Mouse (Mus musculus) midbrain, embryonic 13.5 days (tissue): Measurements from ENCODE around the gene Zfp385a. TPM values are rescaled to one million over a fixed set of nuclear protein-coding genes. Genes with fewer than 3 reads are reported as not detected.

ENCODE experiments used
- ATAC-seq: fragments of 200-750 bp; cut with Nextera tagmentation; 2 replicates; pipeline ENCODE4 v1.8.0; 2017; ENCODE audit warnings: mild to moderate bottlenecking, moderate TSS enrichment, moderate library complexity
- H3K27ac ChIP-seq: fragments of 300-500 bp; sonication (generic); 2 replicates; pipeline ENCODE4 v1.5.1; 2015; ENCODE audit warnings: inconsistent platforms, mild to moderate bottlenecking, moderate library complexity
- H3K27me3 ChIP-seq: fragments of 300-500 bp; sonication (generic); 2 replicates; pipeline ENCODE4 v1.6.1; 2015; ENCODE audit warnings: mild to moderate bottlenecking, inconsistent platforms
- H3K36me3 ChIP-seq: fragments of 300-500 bp; sonication (generic); 2 replicates; pipeline ENCODE4 v1.6.1; 2015; ENCODE audit warnings: mild to moderate bottlenecking, inconsistent platforms
- H3K4me1 ChIP-seq: fragments of 300-500 bp; sonication (generic); replicated peaks from 2 replicates; pipeline ENCODE4 v1.6.1; 2015; ENCODE audit warnings: inconsistent platforms
- H3K4me2 ChIP-seq: fragments of 300-500 bp; sonication (generic); replicated peaks from 2 replicates; pipeline ENCODE4 v1.6.1; 2015; ENCODE audit warnings: moderate library complexity, mild to moderate bottlenecking, inconsistent platforms
- H3K4me3 ChIP-seq: fragments of 300-500 bp; sonication (generic); replicated peaks from 2 replicates; pipeline ENCODE4 v1.5.1; 2015; ENCODE audit warnings: mild to moderate bottlenecking, inconsistent platforms
- H3K9ac ChIP-seq: fragments of 300-500 bp; sonication (generic); replicated peaks from 2 replicates; pipeline ENCODE4 v1.6.1; 2015; ENCODE audit warnings: mild to moderate bottlenecking, inconsistent platforms
- H3K9me3 ChIP-seq: fragments of 300-500 bp; sonication (generic); 2 replicates; pipeline ENCODE4 v1.6.1; 2016; ENCODE audit warnings: mild to moderate bottlenecking, inconsistent platforms
- WGBS: fragments of 180-500 bp; shearing (Covaris S2); methylation state at CpG from one replicate; pipeline ENCODE4 v1.1.7; 2015; 5-methylcytosine and 5-hydroxymethylcytosine counted together
- polyA plus RNA-seq: library from polyadenylated mRNA; unstranded; fragments of >200 nt; fragmentation: Nextera tagmentation; extraction: Ambion mirVana; gene quantifications from 2 replicates; pipeline ENCODE4 v1.2.1, GENCODE M21; 2015

Gene Zfp385a
- 15.1 and 17.9 TPM in 2 replicates for polyA plus RNA-seq

DNA sequence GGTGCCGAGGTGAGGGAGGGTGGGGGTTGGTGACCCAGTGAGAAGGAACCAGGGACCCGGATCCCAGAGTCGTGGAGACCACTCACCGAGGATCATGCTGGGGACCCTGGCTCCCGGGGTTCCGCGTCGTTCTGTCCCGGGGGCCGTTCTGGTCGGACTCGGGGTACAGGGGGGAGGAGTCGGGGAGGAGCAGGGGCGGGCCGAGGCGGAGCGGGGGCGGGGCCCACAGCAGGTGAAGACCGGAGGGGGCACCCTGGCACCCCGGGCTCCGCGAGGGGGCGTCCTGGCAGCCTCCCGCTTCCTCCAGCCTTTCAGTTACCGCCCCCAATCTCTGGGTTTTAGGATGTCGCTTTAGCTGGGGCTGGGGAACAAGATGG, at the start of gene Zfp385a:
Gene Zfp385a (minus strand): TSS at position 133 of the 377 bp plus-strand sequence.
- peak within 1 kb of the TSS; percentile 61 for H3K4me3 ChIP-seq
- H3K27ac ChIP-seq: no peak within 1 kb of the TSS
- peaks cover 52% of the 10 kb centered on the region for H3K4me1 ChIP-seq
- H3K36me3 ChIP-seq: peaks cover 4% of the 10 kb centered on the region; the same call in 1 of the 2 replicates
- ATAC-seq: peak; percentile 34
- under 1% methylated on average over 26 of the region's 26 CpGs for WGBS
- H3K9me3 ChIP-seq: no peaks in the 10 kb centered on the region
- peak within 1 kb of the TSS; percentile 78 for H3K4me2 ChIP-seq
- H3K27me3 ChIP-seq: peaks cover 34% of the 10 kb centered on the region
- H3K9ac ChIP-seq: peak within 1 kb of the TSS; percentile 70

DNA sequence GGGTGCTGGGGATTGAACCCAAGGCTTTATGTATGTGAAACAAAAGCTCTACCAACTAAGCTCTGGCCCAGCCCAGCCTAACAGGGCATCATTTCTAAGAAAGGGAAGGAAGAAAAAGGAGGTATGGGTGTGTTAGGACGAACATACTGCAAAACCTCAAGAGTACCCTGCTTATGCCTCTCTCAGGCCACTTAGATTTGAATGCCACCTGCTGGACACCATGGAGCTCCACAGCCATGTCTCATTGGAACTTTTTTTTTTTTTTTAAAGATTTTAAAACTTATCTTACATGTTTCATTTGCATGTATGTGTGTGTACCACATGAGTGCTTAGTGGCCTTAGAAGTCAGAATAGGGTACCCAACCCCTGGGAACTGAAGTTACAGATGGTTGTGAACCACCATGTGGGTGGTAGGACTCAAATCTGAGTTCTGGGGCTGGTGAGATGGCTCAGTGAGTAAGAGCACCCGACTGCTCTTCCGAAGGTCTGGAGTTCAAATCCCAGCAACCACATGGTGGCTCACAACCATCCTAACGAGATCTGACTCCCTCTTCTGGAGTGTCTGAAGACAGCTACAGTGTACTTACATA, 48.8 kb upstream of the Zfp385a start:
- ATAC-seq: no peak
- Histone ChIP-seq H3K4me2 (no peak overlapping the region), H3K9ac (no peak overlapping the region), H3K36me3 (no peaks in the 10 kb centered on the region), H3K4me1 (no peaks in the 10 kb centered on the region), H3K9me3 (no peaks in the 10 kb centered on the region), H3K27ac (no peak overlapping the region), H3K27me3 (no peaks in the 10 kb centered on the region), H3K4me3 (no peak overlapping the region)
- 57% methylated on average over 4 of the region's 4 CpGs for WGBS

DNA sequence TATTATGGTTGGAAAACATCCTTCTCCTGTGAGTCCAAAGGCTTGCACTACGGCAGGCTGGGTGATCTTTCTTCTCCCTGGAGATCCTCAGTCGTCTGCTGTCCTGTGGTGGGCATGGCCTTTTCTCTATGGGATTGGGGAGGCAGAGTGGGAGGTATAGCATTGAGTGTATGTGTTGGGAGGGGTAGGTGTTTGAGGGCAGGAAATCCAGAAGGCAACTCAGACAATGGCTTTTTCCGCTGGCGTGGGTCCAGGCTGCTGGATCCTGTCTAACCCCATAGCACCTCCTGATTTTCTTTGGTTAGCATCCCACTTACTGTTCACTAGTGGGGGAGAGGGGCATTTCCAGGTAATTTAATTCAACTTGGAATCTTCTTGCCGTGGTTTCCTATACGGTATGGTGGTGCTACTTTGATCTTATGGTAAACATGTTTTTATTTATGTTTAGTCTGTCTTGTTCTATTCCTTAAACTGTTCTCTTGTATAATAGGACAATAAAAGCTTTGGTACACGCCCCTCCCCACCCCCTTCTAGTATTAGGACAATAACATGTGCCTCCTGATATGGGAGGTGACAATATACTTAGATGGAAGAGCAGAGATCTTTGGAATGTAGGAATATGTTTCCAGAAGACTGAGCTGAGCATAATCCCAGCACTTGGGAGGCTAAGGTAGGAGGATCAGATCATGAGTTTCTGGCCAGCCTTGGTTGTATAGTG, 44.0 kb upstream of the Zfp385a start:
- H3K9me3 ChIP-seq: no peaks in the 10 kb centered on the region
- H3K4me2 ChIP-seq: no peak overlapping the region
- no peak overlapping the region for H3K27ac ChIP-seq
- 79% methylated on average over 7 of the region's 7 CpGs for WGBS
- no peak for ATAC-seq
- H3K4me1 ChIP-seq: no peaks in the 10 kb centered on the region
- no peaks in the 10 kb centered on the region for H3K27me3 ChIP-seq
- H3K9ac ChIP-seq: no peak overlapping the region
- no peak overlapping the region for H3K4me3 ChIP-seq
- no peaks in the 10 kb centered on the region for H3K36me3 ChIP-seq

DNA sequence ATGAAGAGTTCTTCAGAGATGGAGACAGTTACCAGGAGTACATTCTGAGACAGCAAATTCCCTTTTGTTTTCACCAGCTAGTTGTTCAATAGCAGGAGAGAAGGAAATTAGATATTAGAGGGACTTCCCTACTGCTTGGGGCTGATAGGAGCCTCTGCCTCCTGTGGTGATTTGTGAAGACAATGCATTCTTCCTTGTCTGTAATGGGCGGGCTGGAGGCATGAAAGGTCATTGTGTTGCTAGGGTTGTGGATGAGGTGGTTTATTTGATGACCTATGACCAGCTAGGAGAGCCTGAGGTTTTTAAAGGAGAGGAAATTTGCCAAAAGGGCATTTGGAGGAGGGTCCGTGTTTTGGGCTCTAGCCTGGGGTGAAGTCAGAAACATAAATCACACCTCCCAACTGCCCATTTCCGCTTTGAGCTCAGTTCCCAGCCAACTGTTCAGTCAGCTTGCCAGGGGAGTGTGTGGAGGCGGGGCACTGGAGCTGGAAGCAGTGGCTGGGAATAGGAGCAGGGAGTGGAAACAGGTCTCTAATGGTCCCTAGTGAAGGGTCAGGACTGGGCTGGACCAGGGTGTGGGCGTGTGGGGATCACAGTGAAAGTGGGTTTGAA, 43.0 kb upstream of the Zfp385a start:
- WGBS: 41% methylated on average over 5 of the region's 5 CpGs

DNA sequence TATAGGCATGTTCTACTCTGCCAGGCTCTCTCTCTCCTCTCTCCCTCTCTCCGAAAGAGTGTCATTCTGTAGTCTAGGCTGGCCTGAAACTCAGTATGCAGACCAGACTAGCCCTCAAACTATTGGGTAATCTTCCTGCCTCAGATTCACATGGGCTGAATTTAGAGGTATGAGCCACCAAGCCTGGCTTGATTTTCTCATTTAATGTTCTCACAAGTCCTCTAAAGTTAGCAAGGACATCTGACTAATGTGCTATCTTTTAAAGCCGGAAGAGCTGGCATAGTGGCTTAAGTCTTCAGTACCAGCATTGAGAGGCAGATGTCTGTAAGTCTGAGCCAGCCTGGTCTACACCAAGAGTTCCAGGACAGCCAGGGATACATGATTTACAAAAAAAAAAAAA, 42.2 kb upstream of the Zfp385a start:
- Histone ChIP-seq H3K4me1 (0 out of 2 replicates have a peak, but pooled peaks cover 4% of the 10 kb centered on the region), H3K4me2 (no peak overlapping the region), H3K36me3 (no peaks in the 10 kb centered on the region), H3K27ac (no peak overlapping the region), H3K9me3 (no peaks in the 10 kb centered on the region), H3K27me3 (no peaks in the 10 kb centered on the region), H3K9ac (no peak overlapping the region), H3K4me3 (no peak overlapping the region)
- 93% methylated on average over 2 of the region's 2 CpGs for WGBS
- no peak for ATAC-seq

More for the DNA sequence above, 43.0 kb upstream of the Zfp385a start:
- no peak overlapping the region for H3K4me3 ChIP-seq
- no peak overlapping the region for H3K27ac ChIP-seq
- H3K4me2 ChIP-seq: no peak overlapping the region
- 0 out of 2 replicates have a peak, but pooled peaks cover 4% of the 10 kb centered on the region for H3K4me1 ChIP-seq
- H3K9me3 ChIP-seq: no peaks in the 10 kb centered on the region
- no peaks in the 10 kb centered on the region for H3K36me3 ChIP-seq
- H3K27me3 ChIP-seq: no peaks in the 10 kb centered on the region
- no peak for ATAC-seq
- no peak overlapping the region for H3K9ac ChIP-seq

DNA sequence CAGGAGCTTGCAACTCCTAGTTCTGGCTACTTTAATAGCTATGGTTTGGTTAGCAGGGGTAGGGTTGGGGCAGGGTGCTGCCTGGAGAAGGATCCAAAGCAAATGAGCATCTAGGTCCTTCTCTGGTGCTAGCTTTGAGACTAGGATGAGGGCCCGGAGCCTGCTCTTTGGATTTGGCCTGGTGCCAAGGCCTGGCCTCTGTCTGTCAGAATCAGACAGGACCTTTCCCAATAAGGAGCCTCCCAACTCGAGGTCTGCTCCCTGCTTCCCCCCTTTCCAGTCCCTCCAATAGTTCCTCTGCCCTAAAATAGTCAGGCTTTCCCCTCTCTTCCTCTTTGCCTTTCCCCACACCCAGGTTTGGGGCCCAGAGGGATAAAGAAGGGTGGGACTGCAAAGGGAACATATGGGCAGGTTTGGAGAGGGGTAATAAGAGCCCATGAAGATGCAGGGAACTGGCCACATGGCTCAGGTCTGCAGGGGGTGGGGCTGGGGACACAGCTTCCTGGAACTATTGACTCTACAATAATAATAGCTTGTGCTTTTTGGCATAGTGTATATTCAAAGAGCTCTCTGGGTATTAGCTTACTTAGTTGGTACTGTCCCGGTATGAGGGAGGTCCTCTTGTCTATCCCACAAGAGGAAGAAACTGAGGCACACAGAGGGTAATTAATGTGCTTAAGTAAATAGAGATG, 38.9 kb upstream of the Zfp385a start:
- H3K4me1 ChIP-seq: 0 out of 2 replicates have a peak, but pooled peaks cover 4% of the 10 kb centered on the region
- 69% methylated on average over 3 of the region's 3 CpGs for WGBS
- H3K9me3 ChIP-seq: no peaks in the 10 kb centered on the region
- no peak overlapping the region for H3K27ac ChIP-seq
- H3K4me3 ChIP-seq: no peak overlapping the region
- no peaks in the 10 kb centered on the region for H3K36me3 ChIP-seq
- no peaks in the 10 kb centered on the region for H3K27me3 ChIP-seq
- no peak overlapping the region for H3K4me2 ChIP-seq
- ATAC-seq: 0 out of 2 replicates have a peak, but pooled peaks have one; percentile 11
- no peak overlapping the region for H3K9ac ChIP-seq

DNA sequence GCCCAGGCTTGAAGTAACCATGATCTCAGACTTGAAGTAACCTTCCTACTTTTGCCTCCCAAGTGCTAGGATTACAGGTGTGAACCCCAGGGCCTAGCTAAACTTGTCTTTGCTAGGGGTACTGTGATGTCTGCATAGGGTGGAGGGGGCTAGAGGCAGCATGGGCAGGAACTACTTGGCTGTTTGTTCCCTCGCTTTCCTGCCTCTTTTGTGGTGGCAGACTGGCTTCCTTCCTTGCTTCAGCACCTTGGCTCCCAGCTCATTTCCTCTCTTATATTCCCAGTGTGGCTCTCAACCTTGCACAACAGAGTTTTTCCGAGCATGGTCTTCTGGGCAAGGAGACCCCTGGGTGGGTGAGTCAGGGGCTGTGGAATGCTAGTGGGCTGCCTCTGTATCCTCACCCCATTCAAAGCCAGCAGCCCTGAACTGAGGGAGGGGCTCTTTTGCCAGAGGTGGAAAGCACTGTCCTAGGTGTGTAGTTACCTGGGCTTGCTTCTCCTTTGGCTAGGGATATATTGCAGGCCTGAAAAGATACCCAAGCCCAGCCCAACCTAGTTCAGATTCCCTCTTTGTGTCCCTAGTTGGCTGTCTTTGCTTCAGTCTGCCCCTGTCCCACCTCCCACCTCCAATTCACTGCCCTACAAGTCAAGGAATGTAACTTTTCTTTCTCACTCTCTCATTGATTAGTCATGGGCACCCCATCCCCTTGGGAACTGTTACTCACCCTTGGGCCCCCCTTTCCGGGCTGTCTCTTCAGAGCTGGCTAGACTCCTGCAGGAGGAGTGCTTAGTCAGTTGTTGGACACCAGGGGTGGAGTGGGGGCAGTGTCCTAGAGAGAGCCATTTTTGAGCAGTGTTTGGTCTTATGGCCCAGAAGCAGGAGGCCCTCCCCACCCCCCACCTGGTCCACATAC, 38.1 kb upstream of the Zfp385a start:
- H3K36me3 ChIP-seq: no peaks in the 10 kb centered on the region
- H3K9ac ChIP-seq: no peak overlapping the region
- H3K4me3 ChIP-seq: no peak overlapping the region
- ATAC-seq: 0 out of 2 replicates have a peak, but pooled peaks have one; percentile 30
- no peaks in the 10 kb centered on the region for H3K9me3 ChIP-seq
- 71% methylated on average over 3 of the region's 3 CpGs for WGBS
- 0 out of 2 replicates have a peak, but pooled peaks cover 4% of the 10 kb centered on the region for H3K4me1 ChIP-seq
- H3K27me3 ChIP-seq: no peaks in the 10 kb centered on the region
- no peak overlapping the region for H3K4me2 ChIP-seq
- H3K27ac ChIP-seq: no peak overlapping the region

DNA sequence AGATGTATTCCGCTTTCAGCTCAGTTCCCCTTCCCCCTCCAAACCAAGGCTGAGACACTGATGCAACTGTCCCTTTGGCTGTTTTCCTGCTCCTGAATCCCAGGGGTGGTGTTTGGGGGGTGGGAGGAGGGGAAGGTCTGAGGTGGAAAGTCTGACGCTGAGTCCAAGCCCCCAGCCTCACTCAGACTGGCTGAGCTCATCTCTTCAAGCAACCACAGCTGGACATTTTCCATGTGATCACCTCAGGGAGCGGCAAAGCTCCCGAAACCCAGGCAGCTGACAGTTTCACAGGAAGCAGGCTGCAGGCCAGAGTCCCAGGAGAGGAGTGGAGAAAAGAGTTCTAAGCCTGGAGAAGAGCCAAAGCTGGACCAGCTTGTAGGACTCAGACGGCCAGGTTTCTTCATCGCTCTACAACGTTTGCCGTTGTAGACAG, 37.0 kb upstream of the Zfp385a start:
- no peaks in the 10 kb centered on the region for H3K27me3 ChIP-seq
- no peak for ATAC-seq
- H3K9me3 ChIP-seq: no peaks in the 10 kb centered on the region
- no peak overlapping the region for H3K9ac ChIP-seq
- H3K36me3 ChIP-seq: no peaks in the 10 kb centered on the region
- H3K4me1 ChIP-seq: 0 out of 2 replicates have a peak, but pooled peaks cover 4% of the 10 kb centered on the region
- no peak overlapping the region for H3K4me3 ChIP-seq
- WGBS: 73% methylated on average over 8 of the region's 8 CpGs
- no peak overlapping the region for H3K4me2 ChIP-seq
- no peak overlapping the region for H3K27ac ChIP-seq

DNA sequence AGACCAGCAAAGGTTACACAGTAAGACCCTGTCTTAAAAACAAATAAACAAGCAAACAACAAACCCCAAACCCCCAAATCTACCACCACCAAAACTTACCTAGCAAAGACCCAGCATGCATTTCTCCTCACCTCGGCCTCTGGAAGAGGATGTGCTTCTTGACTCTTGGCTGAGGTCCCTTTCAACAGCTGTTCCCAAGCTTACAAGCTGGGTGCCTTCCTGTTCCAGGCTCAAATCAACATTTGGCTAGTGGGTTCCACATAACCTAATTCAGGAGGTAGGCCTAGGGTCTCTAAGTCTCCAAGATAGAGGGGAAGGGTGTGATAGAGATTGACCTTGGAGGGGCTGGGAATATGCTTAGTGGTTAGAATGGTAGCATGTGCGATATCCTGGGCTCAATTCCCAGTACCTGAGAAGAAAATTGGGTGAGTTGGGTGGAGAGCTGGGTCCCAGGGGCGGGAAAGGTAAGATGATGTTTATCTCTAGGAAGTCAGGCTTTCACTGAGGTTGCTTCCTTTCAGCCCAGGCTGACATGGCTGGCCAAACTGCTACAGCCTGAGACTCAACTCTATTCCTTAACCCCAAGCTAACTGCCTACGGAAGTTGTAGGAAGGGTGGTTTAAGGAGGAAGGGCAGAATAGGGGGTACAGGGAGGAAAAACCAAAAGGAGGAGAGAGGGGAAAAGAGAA, 35.4 kb upstream of the Zfp385a start:
- H3K9ac ChIP-seq: no peak overlapping the region
- H3K27me3 ChIP-seq: no peaks in the 10 kb centered on the region
- no peaks in the 10 kb centered on the region for H3K9me3 ChIP-seq
- no peaks in the 10 kb centered on the region for H3K36me3 ChIP-seq
- no peak overlapping the region for H3K27ac ChIP-seq
- ATAC-seq: no peak
- no peak overlapping the region for H3K4me2 ChIP-seq
- WGBS: 84% methylated on average over 4 of the region's 4 CpGs
- H3K4me1 ChIP-seq: 0 out of 2 replicates have a peak, but pooled peaks cover 4% of the 10 kb centered on the region
- H3K4me3 ChIP-seq: no peak overlapping the region

DNA sequence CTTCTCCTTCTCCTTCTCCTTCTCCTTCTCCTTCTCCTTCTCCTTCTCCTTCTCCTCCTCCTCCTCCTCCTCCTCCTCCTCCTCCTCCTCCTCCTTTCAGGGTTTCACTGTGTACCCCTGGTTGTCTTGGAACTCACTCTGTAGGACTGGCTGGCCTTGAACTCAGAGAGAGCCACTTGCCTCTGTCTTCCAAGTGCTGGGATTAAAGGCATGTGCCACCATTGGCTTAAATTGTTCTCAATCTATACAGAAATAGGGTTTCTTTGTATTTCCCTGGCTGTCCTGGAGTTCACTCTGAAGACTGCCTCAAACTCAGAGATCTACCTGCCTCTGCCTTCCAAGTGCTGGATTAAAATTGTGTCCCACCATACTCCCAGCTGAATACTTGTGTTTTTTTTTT, 32.6 kb upstream of the Zfp385a start:
- Histone ChIP-seq H3K9me3 (no peaks in the 10 kb centered on the region), H3K4me1 (no peaks in the 10 kb centered on the region), H3K4me2 (no peak overlapping the region), H3K36me3 (no peaks in the 10 kb centered on the region), H3K9ac (no peak overlapping the region), H3K27ac (no peak overlapping the region), H3K4me3 (no peak overlapping the region), H3K27me3 (peaks cover 9% of the 10 kb centered on the region; the same call in 1 of the 2 replicates)
- ATAC-seq: no peak

DNA sequence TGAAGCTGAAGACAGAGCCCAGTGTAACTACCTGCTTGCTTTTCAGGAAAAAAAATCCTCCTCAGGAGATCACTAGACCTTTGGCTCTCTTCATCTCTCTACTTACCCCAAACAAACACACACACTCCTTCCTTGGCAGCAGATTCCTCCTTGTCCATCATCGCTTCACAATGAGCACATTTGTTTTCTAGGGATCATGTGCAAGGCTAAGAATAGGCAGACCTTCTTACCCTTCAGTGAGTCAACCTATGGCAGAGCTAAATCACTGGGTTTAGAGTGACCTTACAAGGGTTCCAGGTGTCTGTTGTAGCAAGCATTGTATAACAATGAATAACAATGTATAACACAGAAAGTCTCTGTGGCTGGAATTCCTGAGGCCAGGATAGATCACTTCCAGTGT, 31.8 kb upstream of the Zfp385a start:
- H3K27ac ChIP-seq: no peak overlapping the region
- H3K4me2 ChIP-seq: no peak overlapping the region
- no peak overlapping the region for H3K9ac ChIP-seq
- peaks cover 9% of the 10 kb centered on the region for H3K27me3 ChIP-seq
- H3K4me3 ChIP-seq: no peak overlapping the region
- 100% methylated on average over 1 of the region's 1 CpGs for WGBS
- H3K9me3 ChIP-seq: no peaks in the 10 kb centered on the region
- H3K36me3 ChIP-seq: no peaks in the 10 kb centered on the region
- ATAC-seq: no peak
- peaks cover 5% of the 10 kb centered on the region for H3K4me1 ChIP-seq
